Mouse (Mus musculus): Measurements from ENCODE around the gene Pde7b.

Gene Pde7b

GRCm38 (mm10) chr10:20418202-20418855 lies 306.5 kb downstream of the Pde7b start:
- DNase-seq: peak; percentile 95

DNA sequence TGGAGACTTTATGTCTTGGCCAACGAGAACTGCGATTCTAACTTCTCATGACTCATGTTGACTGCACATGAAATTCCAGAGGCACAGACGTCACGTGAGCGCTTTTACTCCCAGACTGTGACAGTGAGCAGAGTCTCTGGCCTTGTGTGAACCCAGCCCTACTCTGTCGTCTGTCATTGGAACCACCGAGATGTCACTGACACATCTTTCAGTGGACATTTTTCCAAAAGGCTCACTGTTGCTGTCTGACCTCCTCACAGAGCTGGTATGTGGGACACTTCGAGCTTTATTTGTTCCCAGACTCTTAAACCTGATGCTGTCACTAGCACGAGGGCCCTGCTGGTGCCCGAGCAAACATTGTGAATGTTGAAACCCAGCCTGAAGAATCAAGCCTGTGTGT lies 315.7 kb downstream of the Pde7b start:
- DNase-seq: peak; percentile 97

DNA sequence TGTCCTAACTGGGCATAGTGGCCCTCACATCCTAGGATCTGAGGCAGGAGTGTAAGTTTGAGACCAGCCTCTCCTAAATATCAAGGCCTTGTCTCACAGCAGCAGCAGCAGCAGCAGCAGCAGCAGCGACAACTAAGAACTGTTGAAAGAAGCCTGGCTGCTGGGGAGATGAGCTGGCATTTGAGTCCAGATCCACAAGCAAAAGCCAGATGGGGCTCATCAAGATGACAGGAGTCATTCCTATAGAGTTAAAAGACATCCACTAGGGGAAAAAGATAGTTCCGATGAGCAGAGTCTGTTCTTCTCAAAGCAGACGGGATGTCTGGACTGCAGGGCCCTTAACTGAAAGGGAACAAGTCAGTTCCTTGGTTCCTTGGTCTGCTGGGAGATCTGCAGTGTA lies 316.5 kb downstream of the Pde7b start:
- DNase-seq: peak; percentile 91

DNA sequence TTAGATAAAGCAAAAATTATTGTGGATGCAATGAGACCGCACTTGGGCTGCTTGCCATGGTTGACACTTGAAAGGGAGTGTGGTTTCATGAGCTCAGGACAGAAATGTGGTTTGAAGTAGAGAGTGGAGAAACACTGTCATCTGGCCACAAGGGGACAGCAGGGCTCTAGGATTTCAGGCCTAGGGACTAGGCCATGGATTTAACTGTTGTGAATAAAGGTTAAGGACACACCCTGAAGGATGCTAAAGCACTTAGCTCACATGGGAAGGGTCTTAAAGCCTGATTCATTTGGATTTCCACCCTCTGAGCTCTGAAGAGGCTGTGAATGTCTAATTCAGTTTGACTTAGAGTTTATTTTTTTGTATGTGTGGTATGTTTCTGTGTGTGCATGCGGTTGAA lies 319.4 kb downstream of the Pde7b start:
- peak; percentile 87 for DNase-seq

DNA sequence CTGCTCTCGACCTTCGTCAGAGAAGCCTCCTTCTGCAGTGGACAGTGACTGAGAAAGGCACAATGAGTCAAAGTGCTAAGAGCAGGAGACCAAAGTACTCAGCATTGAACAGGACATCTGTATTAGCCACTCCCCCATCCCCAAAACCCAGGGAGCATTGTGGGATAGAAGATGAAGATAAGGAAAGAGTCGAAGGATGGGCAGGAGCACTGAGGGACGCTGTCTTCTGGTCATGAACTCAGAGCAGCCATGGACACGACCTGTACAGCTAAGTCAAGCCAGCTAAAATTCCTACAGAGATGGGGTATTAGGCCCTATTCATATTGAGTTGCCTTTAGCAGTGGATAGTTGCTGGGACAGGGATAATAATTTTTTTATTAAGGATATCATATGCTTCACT lies 321.9 kb downstream of the Pde7b start:
- peak; percentile 60 for DNase-seq

DNA sequence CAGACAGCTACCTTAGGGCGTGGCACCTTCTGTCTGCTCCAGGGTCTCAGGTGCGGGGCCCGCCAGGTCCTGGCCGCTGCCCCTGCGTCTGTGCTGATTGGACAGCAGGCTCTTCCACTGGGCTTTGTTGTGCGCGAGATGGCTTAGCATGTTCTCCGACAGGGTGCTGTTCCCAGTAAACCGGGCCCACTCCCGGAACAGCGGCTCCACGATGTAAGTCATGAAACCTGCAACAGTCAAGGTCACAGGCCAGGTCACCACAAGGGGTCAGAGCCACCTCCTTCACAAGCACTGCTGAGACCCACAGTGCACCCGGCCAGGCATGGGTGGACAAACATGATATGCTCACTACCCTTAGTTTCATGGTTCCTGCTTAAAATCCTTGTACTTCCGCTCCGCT lies 324.5 kb downstream of the Pde7b start:
- peak; percentile 88 for DNase-seq

- DNase-seq: peak; percentile 66
Observed at GRCm38 (mm10) chr10:20398641-20399390, 326.1 kb downstream of the Pde7b start.

- peak; percentile 81 for DNase-seq
Observed at GRCm38 (mm10) chr10:20398224-20398623, 326.7 kb downstream of the Pde7b start.

- no peak for DNase-seq
Observed at GRCm38 (mm10) chr10:20395778-20396177, 329.1 kb downstream of the Pde7b start.

GRCm38 (mm10) chr10:20394815-20395214 lies 330.1 kb downstream of the Pde7b start:
- DNase-seq: peak; percentile 17

GRCm38 (mm10) chr10:20390568-20390967 lies 334.3 kb downstream of the Pde7b start:
- peak; percentile 61 for DNase-seq

DNA sequence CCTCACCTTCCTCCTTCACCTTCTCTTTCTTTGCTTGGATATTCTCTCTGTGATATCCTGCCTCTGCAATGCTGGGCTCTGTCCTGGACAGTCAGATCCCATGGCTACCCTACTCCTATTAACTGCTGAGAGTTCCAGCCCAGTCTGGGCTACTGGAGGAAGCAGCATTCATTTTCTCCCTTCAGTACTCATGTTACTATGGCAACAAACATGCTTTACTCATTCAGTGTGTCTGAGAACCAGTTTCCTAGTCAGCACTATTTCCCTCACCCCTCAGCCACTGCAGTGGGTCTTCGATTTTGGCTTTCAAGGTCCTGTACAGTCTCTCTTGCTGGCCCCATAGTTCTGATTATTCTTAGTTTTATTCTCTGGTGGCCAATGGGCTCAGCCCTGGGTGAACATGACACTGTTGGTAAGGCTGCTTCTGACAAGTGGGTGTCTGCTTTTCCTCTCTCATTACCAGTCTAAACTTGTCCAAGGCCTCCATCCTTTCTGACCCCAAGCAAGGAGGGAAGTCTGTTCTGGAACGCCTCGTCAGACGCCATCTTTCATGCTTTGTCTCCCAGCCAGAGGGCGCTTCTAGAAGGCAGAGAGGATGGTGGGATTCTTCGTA lies 342.0 kb downstream of the Pde7b start:
- DNase-seq: peak; percentile 81

- DNase-seq: peak; percentile 73
Observed at GRCm38 (mm10) chr10:20381352-20381751, 343.5 kb downstream of the Pde7b start.

DNA sequence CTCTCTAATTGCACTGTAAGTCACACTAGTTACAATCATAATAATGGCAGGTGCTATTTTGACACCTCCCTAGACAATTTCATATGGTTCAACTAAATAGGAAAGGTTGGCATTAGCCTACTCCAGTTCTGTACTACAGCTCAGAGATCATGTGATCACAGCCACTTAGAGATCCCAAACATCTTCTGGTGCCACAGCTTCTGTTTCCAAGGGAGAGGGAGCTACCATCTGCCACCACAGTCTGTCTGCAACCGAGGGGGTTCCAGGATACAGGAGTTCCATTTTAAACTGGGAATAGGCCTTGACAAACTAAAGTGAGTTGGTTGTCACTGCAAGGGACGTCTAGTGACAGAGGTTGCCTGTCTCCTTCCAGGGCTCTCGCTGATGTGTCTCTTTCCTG lies 344.1 kb downstream of the Pde7b start:
- DNase-seq: no peak

GRCm38 (mm10) chr10:20379071-20379735 lies 345.7 kb downstream of the Pde7b start:
- DNase-seq: peak; percentile 98

DNA sequence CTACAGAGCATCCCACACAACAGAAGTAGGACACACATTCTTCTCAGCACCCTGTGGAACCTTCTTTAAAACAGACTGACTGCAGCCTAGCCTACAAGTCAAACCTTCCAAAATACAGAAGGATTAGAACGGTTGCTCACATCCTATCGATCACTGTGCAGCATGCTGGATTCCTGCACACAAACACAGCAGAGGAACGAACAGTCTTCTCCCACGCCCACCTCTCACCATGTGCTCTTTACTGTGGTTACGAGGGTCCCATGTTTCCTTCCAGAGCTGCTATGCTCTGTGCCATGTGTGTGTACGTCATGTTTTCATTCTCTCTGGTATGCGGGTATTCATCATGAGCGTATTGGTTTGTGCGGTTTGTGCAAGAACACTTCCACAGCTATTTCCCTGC lies 347.3 kb downstream of the Pde7b start:
- peak; percentile 73 for DNase-seq

- peak; percentile 61 for DNase-seq
Observed at GRCm38 (mm10) chr10:20372046-20372445, 352.8 kb downstream of the Pde7b start.

- peak; percentile 81 for DNase-seq
Observed at GRCm38 (mm10) chr10:20362450-20363118, 362.3 kb downstream of the Pde7b start.

GRCm38 (mm10) chr10:20361542-20362449 lies 363.1 kb downstream of the Pde7b start:
- peak; percentile 83 for DNase-seq

DNA sequence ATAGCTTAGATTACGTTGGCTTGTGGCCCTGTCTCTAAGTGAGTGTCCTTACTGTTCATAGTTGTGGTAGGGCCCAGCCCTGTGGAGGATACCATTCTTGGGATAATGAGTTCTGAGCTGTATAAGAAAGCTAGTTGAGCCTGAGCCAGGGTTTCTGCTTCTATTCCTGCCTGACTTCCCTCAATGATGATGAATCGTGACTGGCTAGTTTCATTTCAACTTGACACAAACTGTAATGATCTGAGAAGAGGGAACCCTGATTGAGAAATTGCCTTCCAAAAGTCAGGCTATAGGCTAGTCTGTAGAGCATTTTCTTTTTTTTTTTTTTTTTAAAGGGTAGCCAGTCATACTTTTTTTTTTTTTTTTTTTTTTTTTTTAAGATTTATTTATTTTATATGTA lies 376.0 kb downstream of the Pde7b start:
- DNase-seq: peak; percentile 18

Measured in heart, adult 11 months (tissue).